Mouse (Mus musculus): ENCODE measurements at regions not wholly inside any gene's neighbourhood (a gene's known extent, or its start where the extent isn't known, plus 50 kb on each side); places are given as distances from the start of the nearest gene placed in this dataset. TPM values are rescaled to one million over a fixed set of nuclear protein-coding genes. Genes with fewer than 3 reads are reported as not detected.

GRCm38 (mm10) chr12:30430641-30431040 is 57.5 kb upstream of the Sntg2 start:
- DNase-seq (ENCODE audit: low spot score) (peak; percentile 49), ATAC-seq (replicated peaks; ENCODE audit: insufficient number of reproducible peaks, low FRiP score, low TSS enrichment, low read depth) (no peak)
- Histone ChIP-seq H3K9ac (replicated peaks; ENCODE audit: low read length) (no peak overlapping the region), H3K27ac (replicated peaks; ENCODE audit: low read depth, low read length) (no peak overlapping the region), H3K27me3 (ENCODE audit: control insufficient read depth, insufficient read depth, low read length) (no peaks in the 10 kb centered on the region), H3K4me2 (ENCODE audit: low read depth, low read length) (no peak overlapping the region), H3K4me1 (ENCODE audit: control insufficient read depth, insufficient read depth, low read length) (no peaks in the 10 kb centered on the region), H3K9me3 (replicated peaks; ENCODE audit: control insufficient read depth, low read length) (no peaks in the 10 kb centered on the region), H3K36me3 (replicated peaks; ENCODE audit: control insufficient read depth, insufficient read depth, low read depth, low read length) (no peaks in the 10 kb centered on the region), H3K4me3 (ENCODE audit: low read depth, low read length) (no peak overlapping the region)
- 71% methylated on average over 3 of the region's 3 CpGs for WGBS

GRCm38 (mm10) chr12:30425301-30425700 is 52.1 kb upstream of the Sntg2 start:
- no peaks in the 10 kb centered on the region for H3K9me3 ChIP-seq (replicated peaks; ENCODE audit: control insufficient read depth, low read length)
- ATAC-seq (replicated peaks; ENCODE audit: insufficient number of reproducible peaks, low FRiP score, low TSS enrichment, low read depth) (no peak), DNase-seq (ENCODE audit: low spot score) (no peak)
- no peaks in the 10 kb centered on the region for H3K4me1 ChIP-seq (ENCODE audit: control insufficient read depth, insufficient read depth, low read length)
- no peak overlapping the region for H3K9ac ChIP-seq (replicated peaks; ENCODE audit: low read length)
- WGBS: 75% methylated on average over 2 of the region's 2 CpGs
- no peak overlapping the region for H3K4me3 ChIP-seq (ENCODE audit: low read depth, low read length)
- no peak overlapping the region for H3K4me2 ChIP-seq (ENCODE audit: low read depth, low read length)
- H3K27me3 ChIP-seq (ENCODE audit: control insufficient read depth, insufficient read depth, low read length): no peaks in the 10 kb centered on the region
- no peaks in the 10 kb centered on the region for H3K36me3 ChIP-seq (replicated peaks; ENCODE audit: control insufficient read depth, insufficient read depth, low read depth, low read length)
- H3K27ac ChIP-seq (replicated peaks; ENCODE audit: low read depth, low read length): no peak overlapping the region

Small RNAs in the stretch of these regions (microRNA-seq; reads per million reads assigned to microRNA genes)
- gene Gm25865 (ENCODE audit: borderline number of aligned reads): not detected
